Mouse (Mus musculus): Measurements from ENCODE around the gene Prickle3. TPM values are rescaled to one million over a fixed set of nuclear protein-coding genes. Genes with fewer than 3 reads are reported as not detected.

Prickle3 gene
- polyA plus RNA-seq, 1 experiment from 2014 or later, result 10.0 TPM

GRCm38 (mm10) chrX:7640785-7641184, 16.3 kb upstream of the Prickle3 start:
- WGBS, result 22% methylated on average over 12 of the region's 12 CpGs
- Histone ChIP-seq H3K27ac (ENCODE audit: low read length) (no peak overlapping the region), H3K27me3 (ENCODE audit: control insufficient read depth, insufficient read depth, low read length) (peaks cover 4% of the 10 kb centered on the region), H3K36me3 (ENCODE audit: control insufficient read depth, insufficient read depth) (no peaks in the 10 kb centered on the region), H3K4me2 (ENCODE audit: low read depth, low read length) (no peak overlapping the region), H3K9me3 (replicated peaks; ENCODE audit: control insufficient read depth, low read length) (no peaks in the 10 kb centered on the region), H3K4me1 (ENCODE audit: control insufficient read depth, insufficient read depth, low read length) (0 out of 2 replicates have a peak, but pooled peaks cover 2% of the 10 kb centered on the region), H3K9ac (ENCODE audit: low read length) (no peak overlapping the region), H3K4me3 (ENCODE audit: low read length) (no peak overlapping the region)
- no peak for ATAC-seq (replicated peaks; ENCODE audit: extremely low read depth, insufficient read depth, low FRiP score)

- no peaks in the 10 kb centered on the region for H3K4me1 ChIP-seq (ENCODE audit: control insufficient read depth, insufficient read depth, low read length)
- H3K9me3 ChIP-seq (replicated peaks; ENCODE audit: control insufficient read depth, low read length), result no peaks in the 10 kb centered on the region
- no peak for ATAC-seq (replicated peaks; ENCODE audit: extremely low read depth, insufficient read depth, low FRiP score)
- 14% methylated on average over 5 of the region's 5 CpGs for WGBS
- no peak overlapping the region for H3K27ac ChIP-seq (ENCODE audit: low read length)
- no peak overlapping the region for H3K4me3 ChIP-seq (ENCODE audit: low read length)
- no peaks in the 10 kb centered on the region for H3K27me3 ChIP-seq (ENCODE audit: control insufficient read depth, insufficient read depth, low read length)
- H3K9ac ChIP-seq (ENCODE audit: low read length), result no peak overlapping the region
- no peaks in the 10 kb centered on the region for H3K36me3 ChIP-seq (ENCODE audit: control insufficient read depth, insufficient read depth)
- no peak overlapping the region for H3K4me2 ChIP-seq (ENCODE audit: low read depth, low read length)
These were observed 11.7 kb upstream of the Prickle3 start for GRCm38 (mm10) chrX:7645349-7645748.

- Histone ChIP-seq H3K4me3 (ENCODE audit: low read length) (peak overlapping the region; percentile 61), H3K9ac (ENCODE audit: low read length) (peak overlapping the region; percentile 82), H3K36me3 (ENCODE audit: control insufficient read depth, insufficient read depth) (no peaks in the 10 kb centered on the region), H3K4me2 (ENCODE audit: low read depth, low read length) (peak overlapping the region; percentile 71), H3K27ac (ENCODE audit: low read length) (peak overlapping the region; percentile 85), H3K9me3 (replicated peaks; ENCODE audit: control insufficient read depth, low read length) (no peaks in the 10 kb centered on the region), H3K4me1 (ENCODE audit: control insufficient read depth, insufficient read depth, low read length) (no peaks in the 10 kb centered on the region), H3K27me3 (ENCODE audit: control insufficient read depth, insufficient read depth, low read length) (no peaks in the 10 kb centered on the region)
- ATAC-seq (replicated peaks; ENCODE audit: extremely low read depth, insufficient read depth, low FRiP score), result peak; percentile 94
- WGBS, result 12% methylated on average over 25 of the region's 25 CpGs
These were observed 8.3 kb upstream of the Prickle3 start for GRCm38 (mm10) chrX:7648671-7649304.

GRCm38 (mm10) chrX:7658031-7658784, 1.1 kb downstream of the Prickle3 start:
- WGBS, result 20% methylated on average over 15 of the region's 15 CpGs
- Histone ChIP-seq H3K9ac (ENCODE audit: low read length) (peak overlapping the region; percentile 78), H3K27ac (ENCODE audit: low read length) (peak overlapping the region; percentile 87), H3K36me3 (ENCODE audit: control insufficient read depth, insufficient read depth) (peaks cover 2% of the 10 kb centered on the region; the same call in 1 of the 2 replicates), H3K9me3 (replicated peaks; ENCODE audit: control insufficient read depth, low read length) (no peaks in the 10 kb centered on the region), H3K4me1 (ENCODE audit: control insufficient read depth, insufficient read depth, low read length) (peaks cover 14% of the 10 kb centered on the region), H3K4me3 (ENCODE audit: low read length) (peak overlapping the region; percentile 69), H3K27me3 (ENCODE audit: control insufficient read depth, insufficient read depth, low read length) (no peaks in the 10 kb centered on the region), H3K4me2 (ENCODE audit: low read depth, low read length) (peak overlapping the region; percentile 69)
- peak; percentile 33 for ATAC-seq (replicated peaks; ENCODE audit: extremely low read depth, insufficient read depth, low FRiP score)

- H3K9ac ChIP-seq (ENCODE audit: low read length), result peak overlapping the region; percentile 78
- peaks cover 2% of the 10 kb centered on the region; the same call in 1 of the 2 replicates for H3K36me3 ChIP-seq (ENCODE audit: control insufficient read depth, insufficient read depth)
- H3K4me2 ChIP-seq (ENCODE audit: low read depth, low read length), result peak overlapping the region; percentile 69
- 64% methylated on average over 11 of the region's 11 CpGs for WGBS
- H3K27ac ChIP-seq (ENCODE audit: low read length), result peak overlapping the region; percentile 87
- H3K27me3 ChIP-seq (ENCODE audit: control insufficient read depth, insufficient read depth, low read length), result no peaks in the 10 kb centered on the region
- no peak overlapping the region; the same call in 1 of the 2 replicates for H3K4me3 ChIP-seq (ENCODE audit: low read length)
- no peak for ATAC-seq (replicated peaks; ENCODE audit: extremely low read depth, insufficient read depth, low FRiP score)
- H3K4me1 ChIP-seq (ENCODE audit: control insufficient read depth, insufficient read depth, low read length), result peaks cover 14% of the 10 kb centered on the region
- no peaks in the 10 kb centered on the region for H3K9me3 ChIP-seq (replicated peaks; ENCODE audit: control insufficient read depth, low read length)
These were observed 1.9 kb downstream of the Prickle3 start for GRCm38 (mm10) chrX:7658785-7659589.

- Histone ChIP-seq H3K27me3 (ENCODE audit: control insufficient read depth, insufficient read depth, low read length) (no peaks in the 10 kb centered on the region), H3K9ac (ENCODE audit: low read length) (no peak overlapping the region), H3K4me1 (ENCODE audit: control insufficient read depth, insufficient read depth, low read length) (peaks cover 14% of the 10 kb centered on the region), H3K36me3 (ENCODE audit: control insufficient read depth, insufficient read depth) (peaks cover 2% of the 10 kb centered on the region; the same call in 1 of the 2 replicates), H3K9me3 (replicated peaks; ENCODE audit: control insufficient read depth, low read length) (no peaks in the 10 kb centered on the region), H3K4me3 (ENCODE audit: low read length) (no peak overlapping the region), H3K27ac (ENCODE audit: low read length) (peak overlapping the region; percentile 57), H3K4me2 (ENCODE audit: low read depth, low read length) (no peak overlapping the region)
- 56% methylated on average over 4 of the region's 4 CpGs for WGBS
- ATAC-seq (replicated peaks; ENCODE audit: extremely low read depth, insufficient read depth, low FRiP score), result no peak
These were observed 4.0 kb downstream of the Prickle3 start for GRCm38 (mm10) chrX:7661086-7661485.

GRCm38 (mm10) chrX:7662936-7663335, 5.9 kb downstream of the Prickle3 start:
- Histone ChIP-seq H3K36me3 (ENCODE audit: control insufficient read depth, insufficient read depth) (peaks cover 6% of the 10 kb centered on the region; the same call in 1 of the 2 replicates), H3K27me3 (ENCODE audit: control insufficient read depth, insufficient read depth, low read length) (no peaks in the 10 kb centered on the region), H3K4me1 (ENCODE audit: control insufficient read depth, insufficient read depth, low read length) (peaks cover 14% of the 10 kb centered on the region), H3K9me3 (replicated peaks; ENCODE audit: control insufficient read depth, low read length) (no peaks in the 10 kb centered on the region), H3K4me3 (ENCODE audit: low read length) (no peak overlapping the region), H3K4me2 (ENCODE audit: low read depth, low read length) (no peak overlapping the region), H3K27ac (ENCODE audit: low read length) (peak overlapping the region; percentile 54), H3K9ac (ENCODE audit: low read length) (no peak overlapping the region)
- WGBS, result 74% methylated on average over 3 of the region's 3 CpGs
- ATAC-seq (replicated peaks; ENCODE audit: extremely low read depth, insufficient read depth, low FRiP score), result no peak

GRCm38 (mm10) chrX:7664791-7665190, 7.7 kb downstream of the Prickle3 start:
- ATAC-seq (replicated peaks; ENCODE audit: extremely low read depth, insufficient read depth, low FRiP score), result no peak
- no peak overlapping the region for H3K4me3 ChIP-seq (ENCODE audit: low read length)
- peaks cover 10% of the 10 kb centered on the region; the same call in 1 of the 2 replicates for H3K36me3 ChIP-seq (ENCODE audit: control insufficient read depth, insufficient read depth)
- 83% methylated on average over 11 of the region's 11 CpGs for WGBS
- H3K9me3 ChIP-seq (replicated peaks; ENCODE audit: control insufficient read depth, low read length), result no peaks in the 10 kb centered on the region
- no peak overlapping the region for H3K4me2 ChIP-seq (ENCODE audit: low read depth, low read length)
- H3K4me1 ChIP-seq (ENCODE audit: control insufficient read depth, insufficient read depth, low read length), result peaks cover 8% of the 10 kb centered on the region; the same call in 1 of the 2 replicates
- H3K27me3 ChIP-seq (ENCODE audit: control insufficient read depth, insufficient read depth, low read length), result no peaks in the 10 kb centered on the region
- H3K9ac ChIP-seq (ENCODE audit: low read length), result no peak overlapping the region
- no peak overlapping the region for H3K27ac ChIP-seq (ENCODE audit: low read length)

All from heart, embryonic 16.5 days (tissue).